Mouse (Mus musculus): ENCODE measurements around the gene Tm7sf3. TPM values are rescaled to one million over a fixed set of nuclear protein-coding genes. Genes with fewer than 3 reads are reported as not detected.

Gene Tm7sf3
- polyA plus RNA-seq, 1 experiment, result 29.3 TPM

Other genes starting within 250 kb of the Tm7sf3 start
- gene Itpr2, start 140.6 kb downstream of the Tm7sf3 start, polyA plus RNA-seq (2012; rRNA removed), result 7.8 and 8.5 TPM in 2 replicates
- 74.8 and 75.5 TPM in 2 replicates for gene Fgfr1op2, start 65.6 kb downstream of the Tm7sf3 start, polyA plus RNA-seq (2012; rRNA removed)
- gene Ints13, start 65.0 kb downstream of the Tm7sf3 start, polyA plus RNA-seq (2012; rRNA removed), result 83.2 and 87.5 TPM in 2 replicates
- gene Med21, start 277 bp downstream of the Tm7sf3 start, polyA plus RNA-seq (2012; rRNA removed), result 65.5 and 68.3 TPM in 2 replicates
- gene Stk38l, start 82.2 kb upstream of the Tm7sf3 start, polyA plus RNA-seq (2012; rRNA removed), result 17.8 and 18.3 TPM in 2 replicates
- 19.9 and 20.6 TPM in 2 replicates for gene Arntl2, start 153.2 kb upstream of the Tm7sf3 start, polyA plus RNA-seq (2012; rRNA removed)
- gene Smco2, start 207.3 kb upstream of the Tm7sf3 start, polyA plus RNA-seq (2012; rRNA removed), result 0.08 and 0.20 TPM in 2 replicates
- gene Ppfibp1, start 245.7 kb upstream of the Tm7sf3 start, polyA plus RNA-seq (2012; rRNA removed), result 51.1 and 60.2 TPM in 2 replicates

Data from frontal cortex, adult 2 months (tissue).